Mouse (Mus musculus): Measurements from ENCODE around the gene Zfp938.

DNA sequence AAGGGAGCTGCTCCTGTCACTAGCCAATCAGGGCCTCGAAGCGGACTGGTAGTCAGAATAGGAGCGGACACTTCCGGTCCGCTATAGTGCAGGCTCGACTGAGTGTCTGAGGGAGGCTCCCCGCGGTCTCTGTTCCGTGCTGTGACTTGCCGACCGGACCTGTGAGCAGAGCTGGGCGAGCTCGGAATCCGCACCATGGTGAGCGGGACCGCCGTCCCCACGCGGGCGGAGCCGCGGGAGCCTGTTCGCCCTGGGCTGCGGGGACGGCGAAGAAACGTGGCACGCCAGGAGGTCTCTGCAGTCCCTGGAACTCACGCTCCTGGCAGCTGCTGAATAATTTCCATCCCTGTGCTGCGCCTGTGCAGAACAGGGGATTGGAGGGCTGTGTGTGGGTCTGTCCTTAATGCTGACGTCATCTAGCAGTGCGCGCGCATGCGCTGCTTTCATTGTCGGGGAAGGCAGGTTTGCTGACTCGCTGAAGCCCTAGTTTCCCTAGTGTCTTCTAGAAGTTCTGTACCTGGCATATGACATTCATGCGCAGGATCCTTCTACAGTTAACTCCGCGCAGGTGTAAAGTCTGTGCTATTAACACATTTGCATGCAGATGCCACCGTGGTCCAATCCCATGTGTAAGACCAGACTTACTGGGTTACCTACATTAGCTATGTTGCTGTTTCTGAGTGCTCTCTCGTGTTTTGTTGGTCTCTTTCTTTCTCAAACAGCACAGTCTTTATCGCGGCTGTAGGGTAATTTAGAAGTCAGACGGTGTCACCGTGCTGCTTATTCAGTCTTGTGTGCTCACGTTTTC, 62.6 kb downstream of the Zfp938 start:
- TF ChIP-seq ZC3H11A (IDR thresholded peaks at IDR 0.05; ENCODE audit: borderline replicate concordance, low read depth, low read length), result no peak
- peak; percentile 61; the same call in 1 of the 2 replicates for TF ChIP-seq HCFC1 (IDR thresholded peaks at IDR 0.05; ENCODE audit: borderline replicate concordance, insufficient read depth, low read length)
- no peak for TF ChIP-seq CHD2 (IDR thresholded peaks at IDR 0.05; ENCODE audit: low read depth, low read length)

Data from ES-E14 (cell line).